Mouse (Mus musculus) cerebellum, postnatal 10 days (tissue): Measurements from ENCODE around the gene Sept8.

ENCODE experiments used
- DNase-seq, 2 experiments: peaks; one replicate each; pipeline ENCODE4 v3.0.0; 2021; ENCODE audit warnings: mixed read lengths in 2 of 2

Gene Sept8

GRCm38 (mm10) chr11:53585510-53585909 lies 66.5 kb downstream of the Sept8 start:
- DNase-seq = no peak

DNA sequence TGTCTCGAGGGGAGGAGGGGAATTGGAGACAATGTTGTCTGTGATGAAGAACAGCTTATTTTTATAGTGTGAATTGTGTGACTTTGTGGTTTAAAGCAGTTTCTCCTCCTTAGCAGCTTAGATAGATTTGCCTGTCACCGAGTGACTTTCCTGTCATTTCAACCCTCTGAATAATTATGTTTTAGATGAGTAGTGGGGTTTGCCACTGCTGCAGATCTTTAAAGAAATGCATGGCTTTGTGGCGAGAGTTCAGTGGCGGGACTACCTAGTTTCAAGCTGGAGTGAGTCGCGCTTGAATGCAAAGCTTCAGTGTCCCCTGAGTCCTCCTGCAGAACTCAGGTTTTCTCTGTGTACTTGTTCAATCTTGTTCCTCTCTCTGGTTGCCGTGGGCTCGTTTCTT lies 69.2 kb downstream of the Sept8 start:
- DNase-seq = no peak

- peak; percentile 67 to 75 for DNase-seq
These were observed 71.3 kb downstream of the Sept8 start for GRCm38 (mm10) chr11:53590368-53590768.

- no peak for DNase-seq
These were observed 72.1 kb downstream of the Sept8 start for GRCm38 (mm10) chr11:53591116-53591515.
